Mouse (Mus musculus): ENCODE results near the gene Tex52. TPM values are rescaled to one million over a fixed set of nuclear protein-coding genes. Genes with fewer than 3 reads are reported as not detected.

Gene Tex52
- polyA plus RNA-seq, 1 experiment from 2014 or later = 1.1 TPM

- Histone ChIP-seq H3K27ac (replicated peaks; ENCODE audit: low read depth, low read length) (no peak overlapping the region), H3K9me3 (ENCODE audit: control insufficient read depth, low read length) (no peaks in the 10 kb centered on the region), H3K27me3 (replicated peaks; ENCODE audit: control insufficient read depth, insufficient read depth, low read length) (no peaks in the 10 kb centered on the region), H3K4me2 (ENCODE audit: low read depth, low read length) (no peak overlapping the region), H3K4me3 (ENCODE audit: low read depth, low read length) (no peak overlapping the region), H3K4me1 (ENCODE audit: control insufficient read depth, insufficient read depth, low read length) (no peaks in the 10 kb centered on the region), H3K36me3 (ENCODE audit: control insufficient read depth, insufficient read depth, low read length) (no peaks in the 10 kb centered on the region), H3K9ac (ENCODE audit: low read depth, low read length) (no peak overlapping the region)
- WGBS = 36% methylated on average over 1 of the region's 1 CpGs
- ATAC-seq (ENCODE audit: low read depth) = no peak
- DNase-seq (ENCODE audit: low spot score) = no peak
These were observed 15.4 kb downstream of the Tex52 start for GRCm38 (mm10) chr6:128390683-128391082.

GRCm38 (mm10) chr6:128397574-128398261, 22.5 kb downstream of the Tex52 start:
- H3K9me3 ChIP-seq (ENCODE audit: control insufficient read depth, low read length) = no peaks in the 10 kb centered on the region
- ATAC-seq (ENCODE audit: low read depth) = no peak
- 80% methylated on average over 7 of the region's 7 CpGs for WGBS
- H3K4me1 ChIP-seq (ENCODE audit: control insufficient read depth, insufficient read depth, low read length) = peaks cover 10% of the 10 kb centered on the region; the same call in 1 of the 2 replicates
- H3K9ac ChIP-seq (ENCODE audit: low read depth, low read length) = no peak overlapping the region
- no peak overlapping the region for H3K4me2 ChIP-seq (ENCODE audit: low read depth, low read length)
- no peak for DNase-seq (ENCODE audit: low spot score)
- H3K27ac ChIP-seq (replicated peaks; ENCODE audit: low read depth, low read length) = no peak overlapping the region
- no peaks in the 10 kb centered on the region for H3K27me3 ChIP-seq (replicated peaks; ENCODE audit: control insufficient read depth, insufficient read depth, low read length)
- H3K4me3 ChIP-seq (ENCODE audit: low read depth, low read length) = no peak overlapping the region
- no peaks in the 10 kb centered on the region for H3K36me3 ChIP-seq (ENCODE audit: control insufficient read depth, insufficient read depth, low read length)

DNA sequence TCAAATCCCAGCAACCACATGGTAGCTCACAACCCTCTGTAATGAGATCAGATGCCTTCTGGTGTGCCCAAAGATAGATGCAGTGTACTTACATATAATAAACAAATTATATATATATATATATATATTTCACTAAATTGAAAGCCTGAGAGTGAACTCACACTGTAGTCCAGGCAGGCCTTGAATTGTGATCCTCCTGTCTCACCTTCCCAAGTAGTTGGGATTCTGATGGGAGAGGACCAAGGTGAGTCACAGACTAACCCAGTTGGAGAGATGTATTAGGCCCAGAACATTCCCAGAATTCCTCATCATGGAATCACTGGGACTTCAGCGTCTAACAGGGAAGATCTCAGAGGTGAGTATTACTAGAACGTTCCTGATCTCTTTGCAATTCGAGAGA, 23.7 kb downstream of the Tex52 start, which contains the start of gene Nrip2:
TSS of gene Nrip2 (plus strand) at position 301 of the 400 bp plus-strand sequence.
- no peak for DNase-seq (ENCODE audit: low spot score)
- Histone ChIP-seq H3K4me1 (ENCODE audit: control insufficient read depth, insufficient read depth, low read length) (peaks cover 10% of the 10 kb centered on the region; the same call in 1 of the 2 replicates), H3K9ac (ENCODE audit: low read depth, low read length) (peak within 1 kb of the TSS; percentile 55), H3K36me3 (ENCODE audit: control insufficient read depth, insufficient read depth, low read length) (no peaks in the 10 kb centered on the region), H3K9me3 (ENCODE audit: control insufficient read depth, low read length) (no peaks in the 10 kb centered on the region), H3K27me3 (replicated peaks; ENCODE audit: control insufficient read depth, insufficient read depth, low read length) (no peaks in the 10 kb centered on the region), H3K27ac (replicated peaks; ENCODE audit: low read depth, low read length) (peak within 1 kb of the TSS; percentile 44; the same call in 1 of the 2 replicates), H3K4me3 (ENCODE audit: low read depth, low read length) (peak within 1 kb of the TSS; percentile 19), H3K4me2 (ENCODE audit: low read depth, low read length) (peak within 1 kb of the TSS; percentile 51)
- WGBS = 69% methylated on average over 3 of the region's 3 CpGs
- ATAC-seq (ENCODE audit: low read depth) = no peak

DNA sequence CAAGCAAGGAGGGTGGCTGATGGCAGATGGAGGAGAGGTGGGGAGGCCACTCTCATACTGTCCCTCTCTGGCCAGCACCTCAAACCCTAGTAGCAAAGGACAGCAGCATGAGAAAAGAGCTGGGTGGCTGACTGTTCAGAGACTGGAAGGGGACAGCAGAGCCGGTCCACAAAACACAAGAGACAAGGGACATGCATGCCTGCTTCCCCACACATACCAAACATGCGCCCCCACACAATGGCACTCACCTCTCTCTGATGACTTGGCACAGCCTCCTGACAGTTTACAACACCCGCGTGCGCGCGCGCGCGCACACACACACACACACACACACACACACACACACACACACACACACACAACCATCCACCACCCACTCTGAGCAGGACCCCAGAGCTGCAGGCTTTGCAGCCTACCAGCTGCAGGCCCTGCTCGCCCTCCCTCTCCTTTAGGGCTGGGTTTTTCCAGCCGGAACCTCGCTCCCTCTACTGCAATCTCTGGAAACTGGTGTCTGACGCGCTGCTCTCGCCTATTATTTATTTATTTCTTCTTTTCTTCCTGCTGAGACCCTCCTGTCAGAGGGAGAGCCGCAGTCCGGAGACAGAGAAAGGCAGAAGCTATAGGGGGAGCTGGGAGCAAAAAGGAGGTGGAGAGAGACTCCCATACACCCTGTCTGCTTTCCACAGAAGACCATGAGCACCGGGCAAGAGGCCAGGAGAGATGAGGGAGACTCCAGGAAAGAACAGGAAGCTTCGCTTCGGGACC, 24.3 kb downstream of the Tex52 start:
- H3K4me1 ChIP-seq (ENCODE audit: control insufficient read depth, insufficient read depth, low read length) = peaks cover 10% of the 10 kb centered on the region; the same call in 1 of the 2 replicates
- H3K27ac ChIP-seq (replicated peaks; ENCODE audit: low read depth, low read length) = peak overlapping the region; percentile 44; the same call in 1 of the 2 replicates
- H3K4me3 ChIP-seq (ENCODE audit: low read depth, low read length) = peak overlapping the region; percentile 19
- H3K4me2 ChIP-seq (ENCODE audit: low read depth, low read length) = peak overlapping the region; percentile 51
- DNase-seq (ENCODE audit: low spot score) = peak; percentile 74
- no peaks in the 10 kb centered on the region for H3K9me3 ChIP-seq (ENCODE audit: control insufficient read depth, low read length)
- WGBS = 30% methylated on average over 18 of the region's 21 CpGs
- H3K9ac ChIP-seq (ENCODE audit: low read depth, low read length) = peak overlapping the region; percentile 55
- H3K27me3 ChIP-seq (replicated peaks; ENCODE audit: control insufficient read depth, insufficient read depth, low read length) = no peaks in the 10 kb centered on the region
- peak; percentile 79 for ATAC-seq (ENCODE audit: low read depth)
- H3K36me3 ChIP-seq (ENCODE audit: control insufficient read depth, insufficient read depth, low read length) = no peaks in the 10 kb centered on the region

DNA sequence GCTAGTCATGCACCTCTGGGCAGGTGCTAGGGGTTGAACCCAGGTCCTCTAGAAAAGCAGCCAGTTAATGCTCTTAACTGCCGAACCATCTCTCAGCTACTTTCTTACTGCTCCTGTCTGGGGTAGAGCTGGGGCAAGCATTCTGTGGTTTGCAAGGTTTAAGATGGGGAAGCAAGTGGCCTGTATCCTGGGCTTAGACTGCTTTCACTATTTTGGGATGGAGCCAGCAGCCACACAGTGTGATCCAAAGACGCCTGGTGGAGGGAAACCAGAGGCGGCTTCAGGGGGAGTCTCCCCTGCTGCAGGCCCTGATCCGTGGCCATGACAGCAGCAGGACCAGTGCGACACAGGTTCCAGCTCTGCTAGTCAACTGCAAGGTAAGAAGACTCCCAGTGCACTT, 29.5 kb downstream of the Tex52 start:
- DNase-seq (ENCODE audit: low spot score) (peak; percentile 27), ATAC-seq (ENCODE audit: low read depth) (no peak; the same call in 1 of the 2 replicates)
- 59% methylated on average over 5 of the region's 5 CpGs for WGBS
- no peaks in the 10 kb centered on the region for H3K9me3 ChIP-seq (ENCODE audit: control insufficient read depth, low read length)
- H3K4me3 ChIP-seq (ENCODE audit: low read depth, low read length) = no peak overlapping the region
- H3K4me2 ChIP-seq (ENCODE audit: low read depth, low read length) = no peak overlapping the region
- H3K36me3 ChIP-seq (ENCODE audit: control insufficient read depth, insufficient read depth, low read length) = peaks cover 36% of the 10 kb centered on the region
- no peaks in the 10 kb centered on the region for H3K27me3 ChIP-seq (replicated peaks; ENCODE audit: control insufficient read depth, insufficient read depth, low read length)
- peaks cover 7% of the 10 kb centered on the region; the same call in 1 of the 2 replicates for H3K4me1 ChIP-seq (ENCODE audit: control insufficient read depth, insufficient read depth, low read length)
- no peak overlapping the region for H3K27ac ChIP-seq (replicated peaks; ENCODE audit: low read depth, low read length)
- 0 out of 2 replicates have a peak overlapping the region, but pooled peaks have one; percentile 17 for H3K9ac ChIP-seq (ENCODE audit: low read depth, low read length)

GRCm38 (mm10) chr6:128408544-128409125, 33.4 kb downstream of the Tex52 start:
- 83% methylated on average over 7 of the region's 7 CpGs for WGBS
- Histone ChIP-seq H3K27ac (replicated peaks; ENCODE audit: low read depth, low read length) (no peak overlapping the region), H3K4me1 (ENCODE audit: control insufficient read depth, insufficient read depth, low read length) (no peaks in the 10 kb centered on the region)

GRCm38 (mm10) chr6:128410305-128410704, 35.0 kb downstream of the Tex52 start:
- peaks cover 72% of the 10 kb centered on the region for H3K36me3 ChIP-seq (ENCODE audit: control insufficient read depth, insufficient read depth, low read length)
- no peak for ATAC-seq (ENCODE audit: low read depth)
- H3K4me2 ChIP-seq (ENCODE audit: low read depth, low read length) = no peak overlapping the region

More at GRCm38 (mm10) chr6:128408544-128409125, 33.4 kb downstream of the Tex52 start:
- DNase-seq (ENCODE audit: low spot score) = no peak
- no peak overlapping the region for H3K4me2 ChIP-seq (ENCODE audit: low read depth, low read length)
- no peak for ATAC-seq (ENCODE audit: low read depth)
- no peak overlapping the region for H3K9ac ChIP-seq (ENCODE audit: low read depth, low read length)
- no peaks in the 10 kb centered on the region for H3K9me3 ChIP-seq (ENCODE audit: control insufficient read depth, low read length)
- H3K27me3 ChIP-seq (replicated peaks; ENCODE audit: control insufficient read depth, insufficient read depth, low read length) = no peaks in the 10 kb centered on the region
- H3K4me3 ChIP-seq (ENCODE audit: low read depth, low read length) = no peak overlapping the region
- peaks cover 67% of the 10 kb centered on the region for H3K36me3 ChIP-seq (ENCODE audit: control insufficient read depth, insufficient read depth, low read length)

DNA sequence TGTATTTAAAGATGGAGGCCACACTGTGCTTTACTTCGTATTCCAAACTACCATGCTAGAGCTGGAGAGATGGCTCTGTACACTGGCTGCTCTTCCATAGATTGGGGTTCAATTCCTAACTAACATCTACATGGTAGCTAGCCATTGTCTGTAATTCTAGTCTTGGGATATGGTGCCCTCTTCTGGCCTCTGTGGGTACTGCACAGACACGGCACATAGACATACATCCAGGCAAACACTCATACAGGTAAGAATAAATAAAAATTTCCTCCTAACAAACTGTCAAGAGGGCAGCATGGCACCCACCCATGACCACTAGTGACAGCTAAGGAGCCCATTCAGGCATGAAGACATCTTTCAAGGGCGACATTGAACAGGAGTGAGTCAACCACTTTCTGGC, 35.9 kb downstream of the Tex52 start:
- H3K27me3 ChIP-seq (replicated peaks; ENCODE audit: control insufficient read depth, insufficient read depth, low read length) = no peaks in the 10 kb centered on the region
- no peak overlapping the region for H3K4me3 ChIP-seq (ENCODE audit: low read depth, low read length)
- ATAC-seq (ENCODE audit: low read depth) (peak; percentile 26; the same call in 1 of the 2 replicates), DNase-seq (ENCODE audit: low spot score) (peak; percentile 48)
- WGBS = 15% methylated on average over 3 of the region's 3 CpGs
- no peak overlapping the region for H3K4me2 ChIP-seq (ENCODE audit: low read depth, low read length)
- peaks cover 75% of the 10 kb centered on the region for H3K36me3 ChIP-seq (ENCODE audit: control insufficient read depth, insufficient read depth, low read length)
- H3K9ac ChIP-seq (ENCODE audit: low read depth, low read length) = no peak overlapping the region
- no peaks in the 10 kb centered on the region for H3K4me1 ChIP-seq (ENCODE audit: control insufficient read depth, insufficient read depth, low read length)
- H3K27ac ChIP-seq (replicated peaks; ENCODE audit: low read depth, low read length) = no peak overlapping the region
- no peaks in the 10 kb centered on the region for H3K9me3 ChIP-seq (ENCODE audit: control insufficient read depth, low read length)

More at GRCm38 (mm10) chr6:128410305-128410704, 35.0 kb downstream of the Tex52 start:
- WGBS = 94% methylated on average over 13 of the region's 13 CpGs
- no peak for DNase-seq (ENCODE audit: low spot score)
- Histone ChIP-seq H3K4me3 (ENCODE audit: low read depth, low read length) (no peak overlapping the region), H3K9me3 (ENCODE audit: control insufficient read depth, low read length) (no peaks in the 10 kb centered on the region), H3K27me3 (replicated peaks; ENCODE audit: control insufficient read depth, insufficient read depth, low read length) (no peaks in the 10 kb centered on the region), H3K27ac (replicated peaks; ENCODE audit: low read depth, low read length) (no peak overlapping the region), H3K9ac (ENCODE audit: low read depth, low read length) (no peak overlapping the region), H3K4me1 (ENCODE audit: control insufficient read depth, insufficient read depth, low read length) (no peaks in the 10 kb centered on the region)

All from embryonic facial prominence, embryonic 14.5 days (tissue).